Mouse (Mus musculus): Measurements from ENCODE around the gene Cks1b. TPM values are rescaled to one million over a fixed set of nuclear protein-coding genes. Genes with fewer than 3 reads are reported as not detected.

Cks1b gene
- polyA plus RNA-seq, 1 experiment from 2014 or later, result 79.3 TPM

- peaks cover 20% of the 10 kb centered on the region for H3K4me1 ChIP-seq
- 6% methylated on average over 28 of the region's 28 CpGs for WGBS
- H3K9me3 ChIP-seq (replicated peaks), result no peaks in the 10 kb centered on the region
- H3K27me3 ChIP-seq (replicated peaks), result no peaks in the 10 kb centered on the region
- H3K4me2 ChIP-seq, result peak within 1 kb of the TSS; percentile 80
- peak within 1 kb of the TSS; percentile 55 for H3K4me3 ChIP-seq (replicated peaks)
- H3K27ac ChIP-seq (replicated peaks), result peak within 1 kb of the TSS; percentile 72
- peak within 1 kb of the TSS; percentile 56 for H3K9ac ChIP-seq (replicated peaks)
- H3K36me3 ChIP-seq, result peaks cover 24% of the 10 kb centered on the region
- peak; percentile 98 for ATAC-seq (ENCODE audit: low FRiP score)
These were observed 6.4 kb downstream of the Cks1b start, which contains the start of gene Flad1 for GRCm38 (mm10) chr3:89411490-89412393. Gene Flad1, minus strand, starts transcription at chr3:89411870.

GRCm38 (mm10) chr3:89410864-89411263 is 7.3 kb downstream of the Cks1b start:
- Histone ChIP-seq H3K27ac (replicated peaks) (peak overlapping the region; percentile 72), H3K9me3 (replicated peaks) (no peaks in the 10 kb centered on the region), H3K27me3 (replicated peaks) (no peaks in the 10 kb centered on the region), H3K4me2 (peak overlapping the region; percentile 80), H3K4me3 (replicated peaks) (peak overlapping the region; percentile 55), H3K36me3 (peaks cover 23% of the 10 kb centered on the region), H3K9ac (replicated peaks) (peak overlapping the region; percentile 56), H3K4me1 (peaks cover 18% of the 10 kb centered on the region)
- ATAC-seq (ENCODE audit: low FRiP score), result no peak; the same call in 1 of the 2 replicates
- 83% methylated on average over 10 of the region's 10 CpGs for WGBS

- no peak for ATAC-seq (ENCODE audit: low FRiP score)
- no peak overlapping the region for H3K4me3 ChIP-seq (replicated peaks)
- no peaks in the 10 kb centered on the region for H3K9me3 ChIP-seq (replicated peaks)
- H3K4me1 ChIP-seq, result peaks cover 18% of the 10 kb centered on the region
- no peaks in the 10 kb centered on the region for H3K27me3 ChIP-seq (replicated peaks)
- H3K27ac ChIP-seq (replicated peaks), result no peak overlapping the region
- peaks cover 19% of the 10 kb centered on the region for H3K36me3 ChIP-seq
- WGBS, result 98% methylated on average over 3 of the region's 3 CpGs
- H3K9ac ChIP-seq (replicated peaks), result no peak overlapping the region
- H3K4me2 ChIP-seq, result no peak overlapping the region
These were observed 8.5 kb downstream of the Cks1b start for GRCm38 (mm10) chr3:89409701-89410100.

GRCm38 (mm10) chr3:89408448-89408847 is 9.7 kb downstream of the Cks1b start:
- Histone ChIP-seq H3K4me1 (peaks cover 18% of the 10 kb centered on the region), H3K36me3 (peaks cover 21% of the 10 kb centered on the region), H3K9me3 (replicated peaks) (no peaks in the 10 kb centered on the region), H3K27ac (replicated peaks) (no peak overlapping the region), H3K27me3 (replicated peaks) (no peaks in the 10 kb centered on the region), H3K4me3 (replicated peaks) (no peak overlapping the region), H3K4me2 (no peak overlapping the region), H3K9ac (replicated peaks) (no peak overlapping the region)
- no peak for ATAC-seq (ENCODE audit: low FRiP score)
- 68% methylated on average over 16 of the region's 16 CpGs for WGBS

GRCm38 (mm10) chr3:89406887-89407286 is 11.3 kb downstream of the Cks1b start:
- ATAC-seq (ENCODE audit: low FRiP score), result no peak
- Histone ChIP-seq H3K4me1 (peaks cover 13% of the 10 kb centered on the region), H3K36me3 (peaks cover 37% of the 10 kb centered on the region), H3K27me3 (replicated peaks) (no peaks in the 10 kb centered on the region), H3K27ac (replicated peaks) (no peak overlapping the region), H3K4me3 (replicated peaks) (no peak overlapping the region), H3K4me2 (no peak overlapping the region), H3K9ac (replicated peaks) (no peak overlapping the region), H3K9me3 (replicated peaks) (no peaks in the 10 kb centered on the region)
- 94% methylated on average over 6 of the region's 6 CpGs for WGBS

GRCm38 (mm10) chr3:89402693-89403092 is 15.5 kb downstream of the Cks1b start, which contains the start of gene Lenep:
Gene Lenep, minus strand, starts transcription at chr3:89402793.
- H3K36me3 ChIP-seq, result peaks cover 47% of the 10 kb centered on the region
- no peaks in the 10 kb centered on the region for H3K4me1 ChIP-seq
- ATAC-seq (ENCODE audit: low FRiP score), result no peak
- no peaks in the 10 kb centered on the region for H3K9me3 ChIP-seq (replicated peaks)
- WGBS, result 83% methylated on average over 5 of the region's 5 CpGs
- H3K27ac ChIP-seq (replicated peaks), result no peak within 1 kb of the TSS
- no peak within 1 kb of the TSS for H3K4me2 ChIP-seq
- no peak within 1 kb of the TSS for H3K9ac ChIP-seq (replicated peaks)
- no peak within 1 kb of the TSS for H3K4me3 ChIP-seq (replicated peaks)
- H3K27me3 ChIP-seq (replicated peaks), result 0 out of 2 replicates have a peak, but pooled peaks cover 4% of the 10 kb centered on the region

- no peak overlapping the region for H3K9ac ChIP-seq (replicated peaks)
- H3K4me3 ChIP-seq (replicated peaks), result no peak overlapping the region
- H3K4me2 ChIP-seq, result no peak overlapping the region
- H3K4me1 ChIP-seq, result peaks cover 4% of the 10 kb centered on the region; the same call in 1 of the 2 replicates
- H3K36me3 ChIP-seq, result peaks cover 45% of the 10 kb centered on the region
- WGBS, result 91% methylated on average over 7 of the region's 7 CpGs
- H3K9me3 ChIP-seq (replicated peaks), result no peaks in the 10 kb centered on the region
- H3K27me3 ChIP-seq (replicated peaks), result peaks cover 8% of the 10 kb centered on the region; the same call in 1 of the 2 replicates
- no peak overlapping the region for H3K27ac ChIP-seq (replicated peaks)
- no peak for ATAC-seq (ENCODE audit: low FRiP score)
These were observed 16.9 kb downstream of the Cks1b start for GRCm38 (mm10) chr3:89401329-89401728.

- H3K27ac ChIP-seq (replicated peaks), result no peak overlapping the region
- no peak for ATAC-seq (ENCODE audit: low FRiP score)
- H3K4me3 ChIP-seq (replicated peaks), result peak overlapping the region; percentile 48; the same call in 1 of the 2 replicates
- H3K9ac ChIP-seq (replicated peaks), result no peak overlapping the region
- peak overlapping the region; percentile 97 for H3K4me2 ChIP-seq
- no peaks in the 10 kb centered on the region for H3K9me3 ChIP-seq (replicated peaks)
- H3K36me3 ChIP-seq, result peaks cover 10% of the 10 kb centered on the region
- peaks cover 50% of the 10 kb centered on the region for H3K4me1 ChIP-seq
- WGBS, result under 1% methylated on average over 4 of the region's 4 CpGs
- peaks cover 30% of the 10 kb centered on the region for H3K27me3 ChIP-seq (replicated peaks)
These were observed 21.6 kb downstream of the Cks1b start for GRCm38 (mm10) chr3:89396654-89397005.

- under 1% methylated on average over 44 of the region's 44 CpGs for WGBS
- Histone ChIP-seq H3K9ac (replicated peaks) (peak overlapping the region; percentile 47), H3K27ac (replicated peaks) (no peak overlapping the region), H3K36me3 (peaks cover 4% of the 10 kb centered on the region), H3K4me1 (peaks cover 56% of the 10 kb centered on the region), H3K4me2 (peak overlapping the region; percentile 97), H3K4me3 (replicated peaks) (peak overlapping the region; percentile 48), H3K27me3 (replicated peaks) (peaks cover 30% of the 10 kb centered on the region), H3K9me3 (replicated peaks) (no peaks in the 10 kb centered on the region)
- ATAC-seq (ENCODE audit: low FRiP score), result no peak
These were observed 22.2 kb downstream of the Cks1b start for GRCm38 (mm10) chr3:89395806-89396653.

GRCm38 (mm10) chr3:89395419-89395805 is 22.8 kb downstream of the Cks1b start:
- Histone ChIP-seq H3K4me2 (peak overlapping the region; percentile 97), H3K9me3 (replicated peaks) (no peaks in the 10 kb centered on the region), H3K9ac (replicated peaks) (peak overlapping the region; percentile 47; the same call in 1 of the 2 replicates), H3K27ac (replicated peaks) (peak overlapping the region; percentile 78), H3K36me3 (peaks cover 2% of the 10 kb centered on the region; the same call in 1 of the 2 replicates), H3K4me3 (replicated peaks) (peak overlapping the region; percentile 48), H3K4me1 (peaks cover 60% of the 10 kb centered on the region), H3K27me3 (replicated peaks) (peaks cover 30% of the 10 kb centered on the region)
- 3% methylated on average over 10 of the region's 10 CpGs for WGBS
- no peak for ATAC-seq (ENCODE audit: low FRiP score)

- no peak for ATAC-seq (ENCODE audit: low FRiP score)
- H3K4me2 ChIP-seq, result peak overlapping the region; percentile 97
- peak overlapping the region; percentile 36; the same call in 1 of the 2 replicates for H3K9ac ChIP-seq (replicated peaks)
- H3K9me3 ChIP-seq (replicated peaks), result no peaks in the 10 kb centered on the region
- peaks cover 30% of the 10 kb centered on the region for H3K27me3 ChIP-seq (replicated peaks)
- H3K4me1 ChIP-seq, result peaks cover 65% of the 10 kb centered on the region
- H3K27ac ChIP-seq (replicated peaks), result peak overlapping the region; percentile 78
- H3K4me3 ChIP-seq (replicated peaks), result peak overlapping the region; percentile 48
- H3K36me3 ChIP-seq, result no peaks in the 10 kb centered on the region; the same call in 1 of the 2 replicates
- WGBS, result 0% methylated on average over 12 of the region's 12 CpGs
These were observed 23.3 kb downstream of the Cks1b start for GRCm38 (mm10) chr3:89394894-89395256.

Data from neural tube, embryonic 15.5 days (tissue).